Mouse (Mus musculus): ENCODE data around the gene Zfyve9. TPM values are rescaled to one million over a fixed set of nuclear protein-coding genes. Genes with fewer than 3 reads are reported as not detected.

Zfyve9 gene
- total and polyA plus RNA-seq, 2 experiments from 2014 or later: 9.2 to 28.5 TPM

DNA sequence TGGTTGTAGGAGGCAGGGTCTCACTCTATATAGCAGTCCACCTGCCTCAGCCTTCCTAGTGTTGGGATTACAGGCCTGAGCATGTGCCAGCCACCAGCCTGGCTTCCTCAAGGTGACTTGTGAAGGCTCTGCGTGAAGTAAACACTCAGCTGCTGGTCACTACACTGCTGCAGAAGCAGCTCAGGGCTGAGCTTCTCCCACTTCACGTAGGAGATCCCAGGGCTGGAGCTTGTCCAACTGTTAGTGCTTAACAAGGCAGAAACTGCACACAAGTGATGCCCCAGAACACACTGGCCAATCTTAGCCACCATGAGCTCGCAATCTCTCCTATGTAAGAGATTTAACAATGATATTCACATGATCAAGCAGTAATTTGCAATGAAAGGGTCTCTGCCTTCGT is 145.9 kb downstream of the Zfyve9 start:
- Histone ChIP-seq H3K9ac (replicated peaks; ENCODE audit: low read length) (no peak overlapping the region), H3K4me3 (ENCODE audit: low read length) (no peak overlapping the region), H3K9me3 (ENCODE audit: low read length) (no peaks in the 10 kb centered on the region), H3K27ac (peak overlapping the region; percentile 36; the same call in 1 of the 2 replicates), H3K27me3 (ENCODE audit: insufficient read depth, low read length) (no peaks in the 10 kb centered on the region), H3K36me3 (ENCODE audit: insufficient read depth, low read length) (peaks cover 37% of the 10 kb centered on the region), H3K4me2 (ENCODE audit: low read depth, low read length) (no peak overlapping the region), H3K4me1 (ENCODE audit: insufficient read depth, low read length) (no peaks in the 10 kb centered on the region)
- TF ChIP-seq CTCF (IDR thresholded peaks at IDR 0.05; ENCODE audit: low read depth): no peak
- DNase-seq (ENCODE audit: low spot score) (peak; percentile 58), ATAC-seq (peak; percentile 24; the same call in 1 of the 2 replicates)
- 37% methylated on average over 4 of the region's 4 CpGs for WGBS

DNA sequence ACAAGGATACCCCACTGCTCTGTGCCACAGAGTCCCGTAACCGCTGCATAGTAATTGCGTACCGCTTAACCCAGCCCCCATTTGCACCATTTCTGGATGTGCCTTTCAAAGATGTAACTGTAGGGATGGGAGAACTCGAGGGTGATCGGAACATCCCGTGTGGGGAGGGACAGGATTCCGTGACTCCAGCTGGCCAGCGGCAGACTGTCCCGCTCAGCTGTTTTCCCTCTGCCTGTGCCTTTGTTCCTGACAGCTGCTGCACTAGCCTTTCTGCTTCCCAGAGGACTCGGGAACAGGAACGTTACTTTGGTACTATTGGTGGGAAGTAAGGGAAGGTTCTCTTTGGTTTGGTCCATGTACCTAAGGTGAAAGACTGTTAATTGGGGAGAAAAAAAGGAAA is 146.9 kb downstream of the Zfyve9 start:
- Histone ChIP-seq H3K27me3 (ENCODE audit: insufficient read depth, low read length) (no peaks in the 10 kb centered on the region), H3K36me3 (ENCODE audit: insufficient read depth, low read length) (peaks cover 29% of the 10 kb centered on the region), H3K9me3 (ENCODE audit: low read length) (no peaks in the 10 kb centered on the region), H3K4me1 (ENCODE audit: insufficient read depth, low read length) (no peaks in the 10 kb centered on the region), H3K4me3 (ENCODE audit: low read length) (no peak overlapping the region), H3K4me2 (ENCODE audit: low read depth, low read length) (no peak overlapping the region), H3K9ac (replicated peaks; ENCODE audit: low read length) (no peak overlapping the region), H3K27ac (peak overlapping the region; percentile 32; the same call in 1 of the 2 replicates)
- ATAC-seq (no peak), DNase-seq (ENCODE audit: low spot score) (no peak)
- 59% methylated on average over 12 of the region's 12 CpGs for WGBS
- TF ChIP-seq CTCF (IDR thresholded peaks at IDR 0.05; ENCODE audit: low read depth): no peak

DNA sequence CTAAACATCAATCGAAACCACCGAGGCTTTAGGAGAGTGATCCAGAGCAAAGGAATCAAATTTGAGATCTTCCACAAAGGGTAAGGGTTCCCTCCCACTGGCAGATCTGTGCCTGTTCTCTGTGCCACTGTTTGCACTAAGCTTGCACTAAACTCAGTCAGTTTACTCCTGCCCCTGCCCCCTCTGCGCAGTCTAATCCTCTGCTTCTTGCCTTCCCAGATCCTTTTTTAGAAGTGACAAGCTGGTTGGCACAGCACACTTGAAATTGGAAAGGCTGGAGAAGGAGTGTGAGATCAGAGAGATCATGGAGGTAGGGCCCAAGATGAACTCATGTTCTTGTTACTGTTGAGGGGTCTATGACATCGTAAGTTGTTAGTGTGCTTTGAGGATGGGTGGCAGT is 149.0 kb downstream of the Zfyve9 start:
- Histone ChIP-seq H3K36me3 (ENCODE audit: insufficient read depth, low read length) (peaks cover 29% of the 10 kb centered on the region), H3K27me3 (ENCODE audit: insufficient read depth, low read length) (no peaks in the 10 kb centered on the region), H3K4me2 (ENCODE audit: low read depth, low read length) (no peak overlapping the region), H3K9me3 (ENCODE audit: low read length) (no peaks in the 10 kb centered on the region), H3K27ac (no peak overlapping the region), H3K9ac (replicated peaks; ENCODE audit: low read length) (no peak overlapping the region), H3K4me3 (ENCODE audit: low read length) (no peak overlapping the region), H3K4me1 (ENCODE audit: insufficient read depth, low read length) (no peaks in the 10 kb centered on the region)
- WGBS: 97% methylated on average over 4 of the region's 4 CpGs
- DNase-seq (ENCODE audit: low spot score) (no peak), ATAC-seq (no peak)
- no peak for TF ChIP-seq CTCF (IDR thresholded peaks at IDR 0.05; ENCODE audit: low read depth)

DNA sequence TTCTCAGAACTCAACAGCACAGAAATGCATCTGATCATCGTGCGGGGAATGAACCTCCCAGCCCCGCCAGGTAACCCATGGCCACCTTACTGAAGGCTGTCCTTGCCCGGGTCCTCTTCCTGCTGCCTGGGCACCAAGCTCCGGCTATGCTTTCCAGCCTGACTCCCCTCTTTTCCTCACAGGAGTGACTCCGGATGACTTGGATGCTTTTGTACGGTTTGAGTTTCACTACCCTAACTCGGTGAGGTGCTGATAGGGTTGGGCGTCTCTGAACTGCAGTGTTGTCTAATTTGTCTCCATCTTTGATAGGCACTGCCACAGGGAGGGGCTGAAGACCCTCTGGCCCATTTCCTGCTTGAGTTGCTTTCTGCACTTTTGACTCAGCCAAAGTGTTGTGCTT is 150.5 kb downstream of the Zfyve9 start:
- WGBS: 97% methylated on average over 9 of the region's 9 CpGs
- ATAC-seq: no peak
- Histone ChIP-seq H3K36me3 (ENCODE audit: insufficient read depth, low read length) (peaks cover 44% of the 10 kb centered on the region), H3K27ac (no peak overlapping the region), H3K4me2 (ENCODE audit: low read depth, low read length) (no peak overlapping the region), H3K4me3 (ENCODE audit: low read length) (no peak overlapping the region), H3K9ac (replicated peaks; ENCODE audit: low read length) (no peak overlapping the region), H3K4me1 (ENCODE audit: insufficient read depth, low read length) (no peaks in the 10 kb centered on the region), H3K9me3 (ENCODE audit: low read length) (no peaks in the 10 kb centered on the region), H3K27me3 (ENCODE audit: insufficient read depth, low read length) (no peaks in the 10 kb centered on the region)
- no peak for TF ChIP-seq CTCF (IDR thresholded peaks at IDR 0.05; ENCODE audit: low read depth)
- no peak for DNase-seq (ENCODE audit: low spot score)

DNA sequence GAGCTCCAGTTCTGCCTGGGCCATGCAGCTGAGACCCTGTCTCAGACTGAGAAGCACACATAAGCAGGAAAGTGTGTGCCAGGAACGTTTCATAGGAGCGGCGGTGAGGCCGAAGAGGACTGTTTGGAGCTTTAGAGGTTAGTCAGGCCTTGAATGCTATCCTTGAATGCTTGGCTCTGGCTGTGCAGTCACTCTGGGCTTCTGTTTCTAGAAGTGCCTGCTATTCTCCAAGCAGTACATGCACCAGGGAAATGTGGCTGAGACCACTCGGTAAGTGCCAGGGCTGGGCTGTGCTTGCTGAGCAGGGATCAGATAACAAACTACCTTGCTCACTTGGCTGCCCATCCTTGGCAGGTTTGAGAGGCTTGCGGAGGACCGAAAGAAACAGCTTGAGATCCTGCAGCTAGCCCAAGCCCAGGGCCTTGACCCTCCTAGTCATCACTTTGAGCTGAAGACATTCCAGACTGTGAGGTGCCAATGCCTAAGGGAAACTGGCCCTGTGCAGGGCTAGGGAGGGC is 151.2 kb downstream of the Zfyve9 start:
- H3K4me1 ChIP-seq (ENCODE audit: insufficient read depth, low read length): no peaks in the 10 kb centered on the region
- no peaks in the 10 kb centered on the region for H3K9me3 ChIP-seq (ENCODE audit: low read length)
- no peak for TF ChIP-seq CTCF (IDR thresholded peaks at IDR 0.05; ENCODE audit: low read depth)
- WGBS: 93% methylated on average over 7 of the region's 7 CpGs
- H3K4me3 ChIP-seq (ENCODE audit: low read length): no peak overlapping the region
- DNase-seq (ENCODE audit: low spot score) (no peak), ATAC-seq (no peak; the same call in 1 of the 2 replicates)
- peaks cover 50% of the 10 kb centered on the region for H3K36me3 ChIP-seq (ENCODE audit: insufficient read depth, low read length)
- H3K27me3 ChIP-seq (ENCODE audit: insufficient read depth, low read length): no peaks in the 10 kb centered on the region
- no peak overlapping the region for H3K4me2 ChIP-seq (ENCODE audit: low read depth, low read length)
- no peak overlapping the region for H3K9ac ChIP-seq (replicated peaks; ENCODE audit: low read length)
- no peak overlapping the region for H3K27ac ChIP-seq

DNA sequence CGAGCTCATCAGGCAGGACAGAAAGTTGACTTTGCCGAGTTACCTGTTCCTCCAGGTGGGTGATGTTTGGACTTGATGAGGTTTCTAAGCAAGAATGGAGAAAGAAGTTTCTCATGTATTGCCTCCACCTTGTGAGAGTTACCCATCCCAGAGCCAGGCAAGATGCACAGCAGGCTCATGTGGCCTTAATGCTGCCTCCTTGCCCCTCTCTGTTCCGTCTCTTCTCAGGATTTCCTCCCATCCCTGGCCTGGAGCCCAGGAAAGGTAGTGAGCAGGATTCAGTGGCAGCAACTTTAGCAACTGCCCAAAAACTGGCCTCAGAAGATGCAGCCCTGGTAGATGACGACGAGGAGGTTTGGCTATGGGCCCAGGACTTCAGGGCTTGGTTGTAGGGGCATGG is 153.5 kb downstream of the Zfyve9 start:
- TF ChIP-seq CTCF (IDR thresholded peaks at IDR 0.05; ENCODE audit: low read depth): no peak
- H3K4me1 ChIP-seq (ENCODE audit: insufficient read depth, low read length): no peaks in the 10 kb centered on the region
- H3K9ac ChIP-seq (replicated peaks; ENCODE audit: low read length): no peak overlapping the region
- H3K4me2 ChIP-seq (ENCODE audit: low read depth, low read length): no peak overlapping the region
- H3K9me3 ChIP-seq (ENCODE audit: low read length): no peaks in the 10 kb centered on the region
- H3K4me3 ChIP-seq (ENCODE audit: low read length): no peak overlapping the region
- ATAC-seq: no peak
- no peak overlapping the region for H3K27ac ChIP-seq
- no peak for DNase-seq (ENCODE audit: low spot score)
- 76% methylated on average over 5 of the region's 5 CpGs for WGBS
- H3K27me3 ChIP-seq (ENCODE audit: insufficient read depth, low read length): no peaks in the 10 kb centered on the region
- peaks cover 42% of the 10 kb centered on the region for H3K36me3 ChIP-seq (ENCODE audit: insufficient read depth, low read length)

GRCm38 (mm10) chr4:108621504-108621903 is 159.1 kb downstream of the Zfyve9 start:
- H3K9ac ChIP-seq (replicated peaks; ENCODE audit: low read length): no peak overlapping the region
- peak; percentile 37; the same call in 1 of the 2 replicates for TF ChIP-seq CTCF (IDR thresholded peaks at IDR 0.05; ENCODE audit: low read depth)
- H3K27me3 ChIP-seq (ENCODE audit: insufficient read depth, low read length): no peaks in the 10 kb centered on the region
- ATAC-seq: no peak
- peaks cover 12% of the 10 kb centered on the region; the same call in 1 of the 2 replicates for H3K4me1 ChIP-seq (ENCODE audit: insufficient read depth, low read length)
- DNase-seq (ENCODE audit: low spot score): no peak
- no peak overlapping the region for H3K4me2 ChIP-seq (ENCODE audit: low read depth, low read length)
- 94% methylated on average over 6 of the region's 6 CpGs for WGBS
- H3K36me3 ChIP-seq (ENCODE audit: insufficient read depth, low read length): peaks cover 26% of the 10 kb centered on the region
- no peak overlapping the region for H3K4me3 ChIP-seq (ENCODE audit: low read length)
- no peak overlapping the region for H3K27ac ChIP-seq
- no peaks in the 10 kb centered on the region for H3K9me3 ChIP-seq (ENCODE audit: low read length)
